Mouse (Mus musculus) bone marrow, adult 2 months (tissue): ENCODE measurements around the gene Il1rn.

Experiments used
- CTCF ChIP-seq: fragments of 200-500 bp; IDR thresholded peaks from 2 replicates; pipeline ENCODE4 v1.5.1; 2011; ENCODE audit warnings: low read length, control low read depth; ENCODE audit not compliant: control insufficient read depth, insufficient read depth
- POLR2A ChIP-seq: fragments of 200-500 bp; IDR thresholded peaks from 2 replicates; pipeline ENCODE4 v1.6.1; 2011; ENCODE audit warnings: low read depth, mild to moderate bottlenecking, control low read depth, low read length, borderline replicate concordance; ENCODE audit not compliant: control insufficient read depth

DNA sequence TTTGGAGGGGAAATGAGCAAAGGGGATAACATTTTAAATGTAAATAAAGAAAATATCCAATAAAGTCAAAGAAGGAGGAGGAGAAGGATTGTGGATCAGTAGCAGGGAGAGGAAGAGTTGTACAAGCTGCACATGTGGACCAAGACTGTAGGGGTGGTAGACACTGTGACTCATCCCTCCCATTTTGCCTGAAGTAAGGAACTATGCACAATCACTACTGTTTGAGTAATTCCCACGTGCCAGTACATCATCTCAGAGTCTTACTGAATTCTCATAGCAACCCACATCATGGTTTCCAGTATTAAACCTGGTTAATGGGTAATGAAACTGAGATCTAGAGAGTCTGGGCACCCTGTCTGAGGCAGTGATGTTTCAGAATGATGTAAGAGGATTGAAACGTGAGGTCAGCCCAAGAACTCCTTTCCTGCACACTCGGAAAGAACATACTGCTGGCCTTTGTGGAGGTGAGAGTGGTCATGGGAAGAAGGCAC is 4.8 kb downstream of the Il1rn start:
- TF ChIP-seq POLR2A (no peak), CTCF (no peak)
